Mouse (Mus musculus): ENCODE results near the gene Nrtn. TPM values are rescaled to one million over a fixed set of nuclear protein-coding genes. Genes with fewer than 3 reads are reported as not detected.
A peak's percentile ranks its signal among the peaks of the same experiment; 100 is the strongest.

Nrtn gene
- polyA plus RNA-seq, 1 experiment from 2014 or later = 12.1 TPM

- ATAC-seq (ENCODE audit: insufficient read depth) (peak; percentile 52), DNase-seq (peak; percentile 80)
- Histone ChIP-seq H3K4me3 (ENCODE audit: low read depth, low read length) (peak overlapping the region; percentile 28; the same call in 1 of the 2 replicates), H3K9me3 (ENCODE audit: low read depth, low read length) (no peaks in the 10 kb centered on the region), H3K36me3 (ENCODE audit: insufficient read depth) (no peaks in the 10 kb centered on the region), H3K27ac (ENCODE audit: low read depth) (no peak overlapping the region), H3K4me1 (ENCODE audit: insufficient read depth) (no peaks in the 10 kb centered on the region; the same call in 1 of the 2 replicates), H3K4me2 (peak overlapping the region; percentile 54), H3K9ac (peak overlapping the region; percentile 16; the same call in 1 of the 2 replicates), H3K27me3 (ENCODE audit: insufficient read depth, low read length) (peaks cover 60% of the 10 kb centered on the region)
- 20% methylated on average over 71 of the region's 71 CpGs for WGBS
- no peak for TF ChIP-seq CTCF (IDR thresholded peaks at IDR 0.05; ENCODE audit: low read depth)
Observed at GRCm38 (mm10) chr17:56751404-56752072, 5.8 kb downstream of the Nrtn start.

DNA sequence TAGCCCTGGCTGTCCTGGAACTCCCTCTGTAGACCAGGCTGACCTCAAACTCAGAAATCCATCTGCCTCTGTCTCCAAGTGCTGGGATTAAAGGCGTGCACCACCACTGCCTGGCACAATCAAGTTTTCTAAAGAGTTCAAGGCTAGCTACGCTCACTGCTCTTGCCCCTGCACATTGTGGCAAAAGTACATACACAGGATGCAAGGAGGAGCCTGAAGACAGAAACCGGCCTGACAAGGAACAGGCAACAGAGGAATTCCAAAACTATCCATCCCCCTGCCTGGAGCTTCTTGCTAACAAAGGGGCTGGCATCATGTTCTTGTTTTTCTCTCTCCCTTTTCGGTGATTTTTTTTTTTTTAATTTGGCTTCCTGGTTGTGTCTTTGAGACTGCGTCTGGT lies 13.2 kb downstream of the Nrtn start:
- no peak for TF ChIP-seq CTCF (IDR thresholded peaks at IDR 0.05; ENCODE audit: low read depth)
- Histone ChIP-seq H3K9me3 (ENCODE audit: low read depth, low read length) (no peaks in the 10 kb centered on the region), H3K27ac (ENCODE audit: low read depth) (no peak overlapping the region), H3K4me2 (no peak overlapping the region), H3K4me3 (ENCODE audit: low read depth, low read length) (no peak overlapping the region), H3K27me3 (ENCODE audit: insufficient read depth, low read length) (no peaks in the 10 kb centered on the region), H3K4me1 (ENCODE audit: insufficient read depth) (no peaks in the 10 kb centered on the region), H3K9ac (no peak overlapping the region), H3K36me3 (ENCODE audit: insufficient read depth) (no peaks in the 10 kb centered on the region)
- DNase-seq (no peak), ATAC-seq (ENCODE audit: insufficient read depth) (no peak)
- WGBS = 39% methylated on average over 5 of the region's 5 CpGs

GRCm38 (mm10) chr17:56740788-56741160 lies 16.6 kb downstream of the Nrtn start:
- H3K4me3 ChIP-seq (ENCODE audit: low read depth, low read length) = no peak overlapping the region
- WGBS = 64% methylated on average over 17 of the region's 17 CpGs
- H3K27ac ChIP-seq (ENCODE audit: low read depth) = no peak overlapping the region
- no peaks in the 10 kb centered on the region for H3K36me3 ChIP-seq (ENCODE audit: insufficient read depth)
- no peak for DNase-seq
- peak; percentile 38; the same call in 1 of the 2 replicates for ATAC-seq (ENCODE audit: insufficient read depth)
- no peak overlapping the region for H3K4me2 ChIP-seq
- no peaks in the 10 kb centered on the region for H3K4me1 ChIP-seq (ENCODE audit: insufficient read depth)
- H3K9me3 ChIP-seq (ENCODE audit: low read depth, low read length) = no peaks in the 10 kb centered on the region
- H3K9ac ChIP-seq = no peak overlapping the region
- no peaks in the 10 kb centered on the region for H3K27me3 ChIP-seq (ENCODE audit: insufficient read depth, low read length)
- no peak for TF ChIP-seq CTCF (IDR thresholded peaks at IDR 0.05; ENCODE audit: low read depth)

- DNase-seq (no peak), ATAC-seq (ENCODE audit: insufficient read depth) (no peak)
- H3K36me3 ChIP-seq (ENCODE audit: insufficient read depth) = no peaks in the 10 kb centered on the region
- H3K4me3 ChIP-seq (ENCODE audit: low read depth, low read length) = no peak overlapping the region
- no peaks in the 10 kb centered on the region for H3K4me1 ChIP-seq (ENCODE audit: insufficient read depth)
- H3K27me3 ChIP-seq (ENCODE audit: insufficient read depth, low read length) = no peaks in the 10 kb centered on the region
- no peak overlapping the region for H3K27ac ChIP-seq (ENCODE audit: low read depth)
- 68% methylated on average over 17 of the region's 17 CpGs for WGBS
- no peak overlapping the region for H3K4me2 ChIP-seq
- TF ChIP-seq CTCF (IDR thresholded peaks at IDR 0.05; ENCODE audit: low read depth) = no peak
- no peak overlapping the region for H3K9ac ChIP-seq
- H3K9me3 ChIP-seq (ENCODE audit: low read depth, low read length) = no peaks in the 10 kb centered on the region
Observed at GRCm38 (mm10) chr17:56740118-56740787, 17.1 kb downstream of the Nrtn start.

DNA sequence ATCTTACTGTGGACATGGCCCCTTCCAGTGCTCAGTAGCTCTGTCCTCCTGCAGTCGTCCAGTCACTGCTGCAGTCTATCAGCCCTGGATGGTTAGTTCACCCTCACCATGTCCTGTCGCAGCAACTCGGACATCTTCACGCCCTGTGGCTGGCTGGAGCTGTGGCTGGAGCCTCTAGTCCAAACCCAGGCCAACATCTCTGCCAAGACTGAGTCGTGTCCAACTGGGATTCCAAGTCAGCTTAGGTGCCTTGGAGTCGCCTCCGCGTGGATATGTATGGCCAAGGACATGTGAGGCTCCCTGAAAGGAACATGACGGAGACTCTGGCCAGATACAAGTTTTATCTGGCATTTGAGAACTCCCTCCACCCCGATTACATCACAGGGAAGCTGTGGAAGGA lies 19.1 kb downstream of the Nrtn start:
- Histone ChIP-seq H3K27me3 (ENCODE audit: insufficient read depth, low read length) (no peaks in the 10 kb centered on the region), H3K9ac (no peak overlapping the region), H3K9me3 (ENCODE audit: low read depth, low read length) (no peaks in the 10 kb centered on the region), H3K4me1 (ENCODE audit: insufficient read depth) (no peaks in the 10 kb centered on the region), H3K27ac (ENCODE audit: low read depth) (no peak overlapping the region), H3K4me2 (no peak overlapping the region), H3K4me3 (ENCODE audit: low read depth, low read length) (no peak overlapping the region), H3K36me3 (ENCODE audit: insufficient read depth) (no peaks in the 10 kb centered on the region)
- ATAC-seq (ENCODE audit: insufficient read depth) (no peak), DNase-seq (no peak)
- TF ChIP-seq CTCF (IDR thresholded peaks at IDR 0.05; ENCODE audit: low read depth) = no peak
- 75% methylated on average over 10 of the region's 10 CpGs for WGBS

GRCm38 (mm10) chr17:56736534-56736933 lies 20.8 kb downstream of the Nrtn start:
- peak; percentile 19 for DNase-seq
- Histone ChIP-seq H3K4me3 (ENCODE audit: low read depth, low read length) (no peak overlapping the region), H3K4me1 (ENCODE audit: insufficient read depth) (no peaks in the 10 kb centered on the region), H3K9ac (no peak overlapping the region), H3K27ac (ENCODE audit: low read depth) (no peak overlapping the region), H3K27me3 (ENCODE audit: insufficient read depth, low read length) (no peaks in the 10 kb centered on the region), H3K36me3 (ENCODE audit: insufficient read depth) (no peaks in the 10 kb centered on the region), H3K4me2 (no peak overlapping the region), H3K9me3 (ENCODE audit: low read depth, low read length) (no peaks in the 10 kb centered on the region)
- WGBS = 39% methylated on average over 8 of the region's 8 CpGs
- no peak for ATAC-seq (ENCODE audit: insufficient read depth)
- peak; percentile 56 for TF ChIP-seq CTCF (IDR thresholded peaks at IDR 0.05; ENCODE audit: low read depth)

DNA sequence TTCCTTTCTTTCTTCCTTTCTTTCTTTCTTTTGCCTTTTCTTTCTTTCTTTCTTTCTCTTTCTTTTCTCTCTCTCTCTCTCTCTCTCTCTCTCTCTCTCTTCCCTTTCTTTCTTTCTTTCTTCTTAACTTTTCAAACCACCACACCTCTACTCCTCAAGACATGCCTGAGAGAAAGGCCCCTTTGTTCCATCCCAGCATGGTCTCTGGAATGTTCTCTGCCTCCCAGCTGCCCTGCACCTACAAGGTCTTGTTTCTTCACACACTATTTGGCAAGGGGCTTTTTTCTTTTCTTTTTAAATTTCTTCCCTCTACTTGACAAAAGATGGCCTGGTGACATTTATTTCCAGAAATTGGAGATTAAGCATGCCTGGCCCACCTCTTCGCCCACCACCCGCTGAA lies 27.7 kb downstream of the Nrtn start:
- H3K9me3 ChIP-seq (ENCODE audit: low read depth, low read length) = no peaks in the 10 kb centered on the region
- ATAC-seq (ENCODE audit: insufficient read depth) (no peak), DNase-seq (no peak)
- H3K4me2 ChIP-seq = no peak overlapping the region
- no peak overlapping the region for H3K9ac ChIP-seq
- peaks cover 18% of the 10 kb centered on the region for H3K4me1 ChIP-seq (ENCODE audit: insufficient read depth)
- TF ChIP-seq CTCF (IDR thresholded peaks at IDR 0.05; ENCODE audit: low read depth) = no peak
- H3K36me3 ChIP-seq (ENCODE audit: insufficient read depth) = no peaks in the 10 kb centered on the region
- no peak overlapping the region for H3K4me3 ChIP-seq (ENCODE audit: low read depth, low read length)
- H3K27ac ChIP-seq (ENCODE audit: low read depth) = no peak overlapping the region
- 57% methylated on average over 2 of the region's 2 CpGs for WGBS
- H3K27me3 ChIP-seq (ENCODE audit: insufficient read depth, low read length) = no peaks in the 10 kb centered on the region
